Mouse (Mus musculus) kidney, postnatal 14 days (tissue): ENCODE results near the gene Serpinb3d.
A peak's percentile ranks its signal among the peaks of the same experiment; 100 is the strongest.
"Not testable (repeated sequence)": the region's sequence is repeated elsewhere in the genome, so short reads cannot be mapped to it uniquely, and the experiment has no call there.

Experiments
- DNase-seq: peaks from one replicate; pipeline ENCODE4 v3.0.0; 2022; ENCODE audit warnings: mixed read lengths

Gene Serpinb3d

GRCm38 (mm10) chr1:107083406-107083805, at the start of gene Serpinb3d:
Gene Serpinb3d, minus strand, starts transcription at chr1:107083506.
- no peak for DNase-seq

- DNase-seq, result peak; percentile 6
Observed at GRCm38 (mm10) chr1:107127453-107127852, 44.1 kb upstream of the Serpinb3d start.

- DNase-seq, result no peak
Observed at GRCm38 (mm10) chr1:107098417-107098816, 15.1 kb upstream of the Serpinb3d start.

GRCm38 (mm10) chr1:107052203-107052602, 31.1 kb downstream of the Serpinb3d start, which contains the start of gene Serpinb3a:
Gene Serpinb3a, minus strand, starts transcription at chr1:107052303.
- no peak for DNase-seq

- not testable (repeated sequence) for DNase-seq
Observed at GRCm38 (mm10) chr1:107034236-107034635, 49.1 kb downstream of the Serpinb3d start.
